Mouse (Mus musculus) layer of hippocampus, postnatal 14 days (tissue): ENCODE data around the gene Tenm3. TPM values are rescaled to one million over a fixed set of nuclear protein-coding genes. Genes with fewer than 3 reads are reported as not detected.

ENCODE experiments used
- DNase-seq, 2 experiments: peaks; one replicate each; pipeline ENCODE4 v3.0.0; 2021 to 2022; ENCODE audit warnings: low spot score in 2 of 2, mixed read lengths in 1 of 2
- total RNA-seq, 2 experiments: library from RNA; stranded (reverse); gene quantifications; 2 replicates each; pipeline ENCODE4 v1.2.3; 2021

Tenm3 gene
- total RNA-seq, 2 experiments from 2014 or later, result 79.8 to 101 TPM

- DNase-seq, result no peak
These were observed 494.9 kb downstream of the Tenm3 start for GRCm38 (mm10) chr8:48348901-48349300.

GRCm38 (mm10) chr8:48348386-48348785 is 495.4 kb downstream of the Tenm3 start:
- DNase-seq, result no peak

GRCm38 (mm10) chr8:48343067-48343420 is 500.7 kb downstream of the Tenm3 start:
- no peak for DNase-seq

- DNase-seq, result no peak
These were observed 501.3 kb downstream of the Tenm3 start for GRCm38 (mm10) chr8:48342321-48343066.

- DNase-seq, result no peak
These were observed 502.1 kb downstream of the Tenm3 start for GRCm38 (mm10) chr8:48341692-48342091.

GRCm38 (mm10) chr8:48341276-48341675 is 502.5 kb downstream of the Tenm3 start:
- DNase-seq, result no peak

- DNase-seq, result no peak
These were observed 521.0 kb downstream of the Tenm3 start for GRCm38 (mm10) chr8:48322655-48323265.

GRCm38 (mm10) chr8:48322240-48322639 is 521.5 kb downstream of the Tenm3 start:
- DNase-seq, result no peak

GRCm38 (mm10) chr8:48319674-48320073 is 524.1 kb downstream of the Tenm3 start:
- peak in 1 of 2 experiments; percentile 72 for DNase-seq

GRCm38 (mm10) chr8:48317498-48317897 is 526.3 kb downstream of the Tenm3 start:
- no peak for DNase-seq

- no peak for DNase-seq
These were observed 528.1 kb downstream of the Tenm3 start for GRCm38 (mm10) chr8:48315605-48316004.

- no peak for DNase-seq
These were observed 529.8 kb downstream of the Tenm3 start for GRCm38 (mm10) chr8:48313985-48314368.

GRCm38 (mm10) chr8:48313210-48313984 is 530.4 kb downstream of the Tenm3 start:
- no peak for DNase-seq

- DNase-seq, result no peak
These were observed 532.0 kb downstream of the Tenm3 start for GRCm38 (mm10) chr8:48311706-48312105.

- DNase-seq, result no peak
These were observed 533.4 kb downstream of the Tenm3 start for GRCm38 (mm10) chr8:48310240-48310849.

- no peak for DNase-seq
These were observed 534.4 kb downstream of the Tenm3 start for GRCm38 (mm10) chr8:48309191-48309987.

GRCm38 (mm10) chr8:48304224-48304623 is 539.5 kb downstream of the Tenm3 start:
- no peak for DNase-seq

GRCm38 (mm10) chr8:48300613-48301037 is 543.1 kb downstream of the Tenm3 start:
- peak; percentile 39 to 46 for DNase-seq

- DNase-seq, result no peak
These were observed 543.7 kb downstream of the Tenm3 start for GRCm38 (mm10) chr8:48300061-48300460.

- DNase-seq, result no peak
These were observed 544.4 kb downstream of the Tenm3 start for GRCm38 (mm10) chr8:48299341-48299740.

GRCm38 (mm10) chr8:48296371-48296770 is 547.4 kb downstream of the Tenm3 start:
- no peak for DNase-seq
